Mouse (Mus musculus): ENCODE data around the gene Fam181a. TPM values are rescaled to one million over a fixed set of nuclear protein-coding genes. Genes with fewer than 3 reads are reported as not detected.

Gene Fam181a
- total RNA-seq (2014; rRNA removed) = 10.0 and 10.7 TPM in 2 replicates
- polyA plus RNA-seq (2015; fragmentation: Nextera tagmentation; extraction: Ambion mirVana) = 6.9 and 9.1 TPM in 2 replicates

DNA sequence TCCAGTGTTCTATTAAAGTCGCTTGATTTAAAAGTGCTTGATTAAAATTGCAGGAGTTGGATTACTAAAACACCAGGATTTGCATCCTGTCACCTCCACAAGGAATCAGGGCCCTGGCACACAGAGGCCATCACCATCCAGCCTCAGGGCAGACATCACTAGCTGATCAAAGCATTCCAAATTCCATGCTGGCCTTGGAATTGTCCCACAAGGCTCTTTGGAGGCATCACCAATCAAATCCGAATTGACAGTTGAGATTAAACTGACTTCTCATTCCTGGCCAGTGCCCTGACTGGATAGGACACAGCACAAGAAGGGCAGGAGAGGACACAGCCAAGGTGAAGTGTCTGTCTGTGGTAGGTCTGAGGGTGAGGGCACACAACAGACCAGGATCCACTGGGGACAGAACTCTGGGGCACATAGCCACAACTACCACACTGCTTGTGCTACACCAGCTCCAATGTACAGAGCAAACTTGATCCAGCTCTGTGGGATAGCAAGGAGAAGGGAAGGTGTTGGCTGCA lies at the start of gene Fam181a:
Gene Fam181a, plus strand, starts transcription at position 232 of the 524 bp plus-strand sequence.
- Histone ChIP-seq H3K9me3 (ENCODE audit: low read length) (no peaks in the 10 kb centered on the region), H3K27ac (ENCODE audit: low read depth, low read length) (no peak within 1 kb of the TSS), H3K27me3 (ENCODE audit: insufficient read depth, low read length) (no peaks in the 10 kb centered on the region), H3K36me3 (ENCODE audit: insufficient read depth) (no peaks in the 10 kb centered on the region), H3K4me2 (ENCODE audit: low read depth) (no peak within 1 kb of the TSS), H3K9ac (no peak within 1 kb of the TSS), H3K4me1 (ENCODE audit: insufficient read depth) (peaks cover 11% of the 10 kb centered on the region; the same call in 1 of the 2 replicates), H3K4me3 (ENCODE audit: low read depth, low read length) (no peak within 1 kb of the TSS)
- DNase-seq (no peak), ATAC-seq (no peak)
- WGBS = 85% methylated on average over 2 of the region's 2 CpGs
- TF ChIP-seq CTCF (IDR thresholded peaks at IDR 0.05; ENCODE audit: low read depth) = no peak

GRCm38 (mm10) chr12:103262017-103262865 lies 48.5 kb upstream of the Fam181a start:
- Histone ChIP-seq H3K36me3 (ENCODE audit: insufficient read depth) (no peaks in the 10 kb centered on the region), H3K4me2 (ENCODE audit: low read depth) (no peak overlapping the region), H3K4me3 (ENCODE audit: low read depth, low read length) (no peak overlapping the region), H3K27ac (ENCODE audit: low read depth, low read length) (no peak overlapping the region), H3K9me3 (ENCODE audit: low read length) (no peaks in the 10 kb centered on the region), H3K9ac (no peak overlapping the region), H3K27me3 (ENCODE audit: insufficient read depth, low read length) (no peaks in the 10 kb centered on the region), H3K4me1 (ENCODE audit: insufficient read depth) (no peaks in the 10 kb centered on the region)
- 55% methylated on average over 13 of the region's 13 CpGs for WGBS
- ATAC-seq (no peak; the same call in 1 of the 2 replicates), DNase-seq (no peak)
- TF ChIP-seq CTCF (IDR thresholded peaks at IDR 0.05; ENCODE audit: low read depth) = peak; percentile 39

DNA sequence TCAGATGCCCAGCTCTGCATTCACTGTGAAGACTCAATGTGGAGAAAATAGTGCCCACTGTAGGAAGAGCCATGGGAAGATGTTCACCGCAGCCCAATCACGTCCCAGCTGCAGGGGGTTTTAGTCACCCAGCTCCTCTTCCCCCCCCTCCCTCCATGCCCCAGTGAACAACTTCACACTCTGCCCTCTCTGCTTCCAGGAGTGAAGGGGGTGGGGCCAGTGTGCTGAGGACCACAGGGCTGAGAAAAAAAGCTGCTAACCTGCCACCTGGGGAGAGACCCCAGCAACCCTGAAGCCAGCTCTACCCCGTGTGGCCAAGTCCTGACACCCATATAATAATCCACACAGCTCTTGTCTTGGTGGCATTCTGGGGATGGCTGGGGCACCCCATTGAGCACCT lies 44.2 kb upstream of the Fam181a start:
- Histone ChIP-seq H3K27ac (ENCODE audit: low read depth, low read length) (no peak overlapping the region), H3K9me3 (ENCODE audit: low read length) (no peaks in the 10 kb centered on the region), H3K4me2 (ENCODE audit: low read depth) (no peak overlapping the region), H3K4me3 (ENCODE audit: low read depth, low read length) (no peak overlapping the region), H3K36me3 (ENCODE audit: insufficient read depth) (no peaks in the 10 kb centered on the region), H3K27me3 (ENCODE audit: insufficient read depth, low read length) (no peaks in the 10 kb centered on the region), H3K9ac (no peak overlapping the region), H3K4me1 (ENCODE audit: insufficient read depth) (no peaks in the 10 kb centered on the region)
- ATAC-seq (no peak), DNase-seq (no peak)
- WGBS = 28% methylated on average over 3 of the region's 3 CpGs
- TF ChIP-seq CTCF (IDR thresholded peaks at IDR 0.05; ENCODE audit: low read depth) = no peak

DNA sequence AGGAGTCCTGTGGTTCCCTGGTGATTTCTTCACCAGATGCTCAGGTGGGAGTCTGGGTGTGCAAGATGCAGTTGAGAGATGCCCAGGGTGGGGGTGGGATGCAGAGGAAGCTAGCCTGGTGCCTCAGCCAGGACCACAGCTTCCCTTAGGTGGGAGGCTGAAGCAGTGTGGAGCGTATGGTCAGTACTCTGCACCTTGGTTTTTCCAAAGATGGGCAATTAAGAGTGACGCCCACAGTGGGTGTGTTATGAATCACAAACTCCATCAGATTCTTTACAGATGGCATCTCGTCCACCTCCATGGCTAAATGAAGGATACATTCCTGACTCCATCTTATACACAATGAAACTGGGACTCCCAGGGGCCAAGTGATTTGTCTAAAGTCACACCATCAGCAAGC lies 38.6 kb upstream of the Fam181a start:
- WGBS = 91% methylated on average over 3 of the region's 3 CpGs
- no peak overlapping the region for H3K4me2 ChIP-seq (ENCODE audit: low read depth)
- H3K9ac ChIP-seq = no peak overlapping the region
- no peaks in the 10 kb centered on the region for H3K27me3 ChIP-seq (ENCODE audit: insufficient read depth, low read length)
- no peak for ATAC-seq
- H3K36me3 ChIP-seq (ENCODE audit: insufficient read depth) = no peaks in the 10 kb centered on the region
- TF ChIP-seq CTCF (IDR thresholded peaks at IDR 0.05; ENCODE audit: low read depth) = no peak
- DNase-seq = no peak
- no peak overlapping the region for H3K4me3 ChIP-seq (ENCODE audit: low read depth, low read length)
- no peak overlapping the region for H3K27ac ChIP-seq (ENCODE audit: low read depth, low read length)
- no peaks in the 10 kb centered on the region for H3K4me1 ChIP-seq (ENCODE audit: insufficient read depth)
- H3K9me3 ChIP-seq (ENCODE audit: low read length) = no peaks in the 10 kb centered on the region

DNA sequence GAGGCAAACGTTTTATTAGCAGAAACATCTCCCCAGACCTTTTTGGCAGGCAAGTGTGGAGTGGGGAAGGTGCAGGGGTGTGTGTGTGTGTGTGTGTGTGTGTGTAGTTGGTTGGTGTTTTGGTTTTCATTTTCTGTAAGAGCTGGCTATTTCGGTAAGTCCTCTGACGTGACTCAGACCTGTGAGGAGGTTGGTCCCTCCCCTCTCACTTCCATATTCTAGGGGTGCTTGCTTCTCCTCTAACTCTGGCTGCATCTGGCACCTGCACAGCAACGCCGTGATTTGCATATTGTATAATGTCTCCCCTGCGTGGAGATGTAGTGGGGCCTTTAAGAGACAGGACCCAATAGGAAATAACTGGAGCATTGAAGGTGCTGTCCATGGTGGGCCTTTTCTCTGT lies 37.7 kb upstream of the Fam181a start:
- DNase-seq = no peak
- Histone ChIP-seq H3K36me3 (ENCODE audit: insufficient read depth) (no peaks in the 10 kb centered on the region), H3K4me2 (ENCODE audit: low read depth) (no peak overlapping the region), H3K4me1 (ENCODE audit: insufficient read depth) (no peaks in the 10 kb centered on the region), H3K4me3 (ENCODE audit: low read depth, low read length) (no peak overlapping the region), H3K9me3 (ENCODE audit: low read length) (peaks cover 5% of the 10 kb centered on the region; the same call in 1 of the 2 replicates), H3K27me3 (ENCODE audit: insufficient read depth, low read length) (no peaks in the 10 kb centered on the region), H3K9ac (no peak overlapping the region), H3K27ac (ENCODE audit: low read depth, low read length) (no peak overlapping the region)
- 59% methylated on average over 6 of the region's 6 CpGs for WGBS
- ATAC-seq = no peak
- no peak for TF ChIP-seq CTCF (IDR thresholded peaks at IDR 0.05; ENCODE audit: low read depth)

GRCm38 (mm10) chr12:103273732-103274131 lies 37.0 kb upstream of the Fam181a start:
- no peaks in the 10 kb centered on the region for H3K36me3 ChIP-seq (ENCODE audit: insufficient read depth)
- H3K27ac ChIP-seq (ENCODE audit: low read depth, low read length) = no peak overlapping the region
- peaks cover 9% of the 10 kb centered on the region; the same call in 1 of the 2 replicates for H3K9me3 ChIP-seq (ENCODE audit: low read length)
- whole genome bisulfite sequencing = 87% methylated on average over 2 of the region's 2 CpGs
- no peak overlapping the region for H3K4me3 ChIP-seq (ENCODE audit: low read depth, low read length)
- ATAC-seq (no peak), DNase-seq (no peak)
- no peak for TF ChIP-seq CTCF (IDR thresholded peaks at IDR 0.05; ENCODE audit: low read depth)
- H3K4me2 ChIP-seq (ENCODE audit: low read depth) = no peak overlapping the region
- no peaks in the 10 kb centered on the region for H3K27me3 ChIP-seq (ENCODE audit: insufficient read depth, low read length)
- no peaks in the 10 kb centered on the region for H3K4me1 ChIP-seq (ENCODE audit: insufficient read depth)
- H3K9ac ChIP-seq = no peak overlapping the region

DNA sequence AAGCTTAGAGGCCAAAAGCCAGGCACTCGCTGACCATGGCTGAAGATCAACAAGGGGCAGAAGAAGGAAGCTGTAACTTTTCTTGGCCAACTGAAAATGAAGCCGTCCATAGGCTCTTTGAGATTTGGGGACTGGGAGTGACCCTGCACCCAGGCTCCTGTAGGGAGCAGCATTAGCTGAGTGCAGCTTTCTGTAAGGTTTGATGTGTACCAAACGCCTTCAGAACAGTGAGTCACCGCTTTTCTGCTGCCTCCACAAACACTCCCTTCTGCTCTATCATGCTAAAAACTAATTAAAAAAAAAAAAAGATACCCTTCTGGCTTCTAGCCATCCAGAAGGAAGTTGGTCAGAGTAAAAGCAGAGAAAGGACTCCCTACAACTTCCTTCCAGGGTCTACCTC lies 34.4 kb upstream of the Fam181a start:
- H3K9me3 ChIP-seq (ENCODE audit: low read length) = peaks cover 9% of the 10 kb centered on the region; the same call in 1 of the 2 replicates
- no peaks in the 10 kb centered on the region for H3K27me3 ChIP-seq (ENCODE audit: insufficient read depth, low read length)
- no peak for TF ChIP-seq CTCF (IDR thresholded peaks at IDR 0.05; ENCODE audit: low read depth)
- ATAC-seq = no peak
- H3K9ac ChIP-seq = no peak overlapping the region
- no peak overlapping the region for H3K4me2 ChIP-seq (ENCODE audit: low read depth)
- H3K27ac ChIP-seq (ENCODE audit: low read depth, low read length) = no peak overlapping the region
- H3K4me3 ChIP-seq (ENCODE audit: low read depth, low read length) = no peak overlapping the region
- no peak for DNase-seq
- 73% methylated on average over 4 of the region's 4 CpGs for WGBS
- no peaks in the 10 kb centered on the region for H3K4me1 ChIP-seq (ENCODE audit: insufficient read depth)
- H3K36me3 ChIP-seq (ENCODE audit: insufficient read depth) = no peaks in the 10 kb centered on the region

All from forebrain, postnatal 0 days (tissue).